Mouse (Mus musculus) heart, postnatal 0 days (tissue): ENCODE measurements around the gene Ccdc27. TPM values are rescaled to one million over a fixed set of nuclear protein-coding genes. Genes with fewer than 3 reads are reported as not detected.

ENCODE experiments used
- ATAC-seq: fragments of 200-750 bp; cut with Nextera tagmentation; 2 replicates; pipeline ENCODE4 v1.8.0; 2017; ENCODE audit warnings: low read depth, moderate number of reproducible peaks, moderate library complexity; ENCODE audit not compliant: insufficient read depth
- DNase-seq: peaks from one replicate; pipeline ENCODE4 v3.0.0-alpha.2; 2016; ENCODE audit warnings: low spot score
- H3K27ac ChIP-seq: fragments of 300-500 bp; sonication (generic); 2 replicates; pipeline ENCODE4 v1.5.1; 2014; ENCODE audit warnings: low read depth, mild to moderate bottlenecking
- H3K27me3 ChIP-seq: fragments of 300-500 bp; sonication (generic); 2 replicates; pipeline ENCODE4 v1.6.1; 2014; ENCODE audit warnings: low read length, mixed read lengths; ENCODE audit not compliant: control insufficient read depth, insufficient read depth
- H3K36me3 ChIP-seq: fragments of 300-500 bp; sonication (generic); replicated peaks from 2 replicates; pipeline ENCODE4 v1.6.1; 2014; ENCODE audit warnings: low read length, mixed read lengths; ENCODE audit not compliant: control insufficient read depth, insufficient read depth
- H3K4me1 ChIP-seq: fragments of 300-500 bp; sonication (generic); 2 replicates; pipeline ENCODE4 v1.6.1; 2014; ENCODE audit warnings: antibody characterized with exemption; ENCODE audit not compliant: control insufficient read depth, insufficient read depth
- H3K4me2 ChIP-seq: fragments of 300-500 bp; sonication (generic); 2 replicates; pipeline ENCODE4 v1.6.1; 2014; ENCODE audit warnings: low read depth, mild to moderate bottlenecking, low read length, moderate library complexity
- H3K4me3 ChIP-seq: fragments of 300-500 bp; sonication (generic); 2 replicates; pipeline ENCODE4 v1.5.1; 2014; ENCODE audit warnings: low read depth, low read length
- H3K9ac ChIP-seq: fragments of 300-500 bp; sonication (generic); replicated peaks from 2 replicates; pipeline ENCODE4 v1.6.1; 2014; ENCODE audit warnings: low read depth, low read length, mixed read lengths
- H3K9me3 ChIP-seq: fragments of 300-500 bp; sonication (generic); replicated peaks from 2 replicates; pipeline ENCODE4 v1.6.1; 2016; ENCODE audit warnings: low read length; ENCODE audit not compliant: control insufficient read depth
- EP300 ChIP-seq: IDR thresholded peaks from 2 replicates; pipeline ENCODE4 v1.6.1; 2016; ENCODE audit warnings: antibody characterized with exemption, low read depth
- WGBS: fragments of 180-500 bp; shearing (Covaris S2); extraction: QIAGEN DNeasy Blood & Tissue Kit; methylation state at CpG from one replicate; pipeline ENCODE4 v1.1.7; 2014; 5-methylcytosine and 5-hydroxymethylcytosine counted together
- polyA plus RNA-seq: library from polyadenylated mRNA; unstranded; fragments of >200 nt; fragmentation: Nextera tagmentation; extraction: Ambion mirVana; gene quantifications from 2 replicates; pipeline ENCODE4 v1.2.1, GENCODE M21; 2015
- total RNA-seq: library from RNA; depleted of rRNA; stranded (reverse); fragments of >200 nt; gene quantifications from 2 replicates; pipeline ENCODE4 v1.2.3, GENCODE M21; 2014; ENCODE audit warnings: low replicate concordance; rRNA removed

Ccdc27 gene
- total and polyA plus RNA-seq, 2 experiments from 2014 or later = not detected

- peaks cover 50% of the 10 kb centered on the region for H3K36me3 ChIP-seq
- no peaks in the 10 kb centered on the region for H3K27me3 ChIP-seq
- peaks cover 8% of the 10 kb centered on the region; the same call in 1 of the 2 replicates for H3K4me1 ChIP-seq
- H3K4me3 ChIP-seq = no peak overlapping the region
- H3K9me3 ChIP-seq = no peaks in the 10 kb centered on the region
- H3K9ac ChIP-seq = no peak overlapping the region
- DNase-seq (no peak), ATAC-seq (no peak)
- no peak overlapping the region for H3K27ac ChIP-seq
- TF ChIP-seq EP300 = no peak
- 80% methylated on average over 10 of the region's 10 CpGs for WGBS
- no peak overlapping the region for H3K4me2 ChIP-seq
These were observed 63.2 kb downstream of the Ccdc27 start for GRCm38 (mm10) chr4:153979243-153979642.

Other genes starting within 250 kb of the Ccdc27 start
- gene A430005L14Rik, start 85.4 kb downstream of the Ccdc27 start, total RNA-seq = 27.1 and 47.0 TPM in 2 replicates
- 45.0 and 45.7 TPM in 2 replicates for gene A430005L14Rik, start 85.4 kb downstream of the Ccdc27 start, polyA plus RNA-seq
- gene Dffb, start 67.6 kb downstream of the Ccdc27 start, total RNA-seq = 3.0 and 10.2 TPM in 2 replicates
- gene Dffb, start 67.6 kb downstream of the Ccdc27 start, polyA plus RNA-seq = 4.2 and 4.3 TPM in 2 replicates
- gene Cep104, start 67.5 kb downstream of the Ccdc27 start, total RNA-seq = 9.2 and 13.4 TPM in 2 replicates
- gene Cep104, start 67.5 kb downstream of the Ccdc27 start, polyA plus RNA-seq = 10.0 and 11.3 TPM in 2 replicates
- gene Lrrc47, start 30.9 kb downstream of the Ccdc27 start, total RNA-seq = 13.4 and 18.0 TPM in 2 replicates
- 11.1 and 12.2 TPM in 2 replicates for gene Lrrc47, start 30.9 kb downstream of the Ccdc27 start, polyA plus RNA-seq
- 15.9 and 26.5 TPM in 2 replicates for gene Smim1, start 16.4 kb downstream of the Ccdc27 start, total RNA-seq
- 23.8 and 32.6 TPM in 2 replicates for gene Smim1, start 16.4 kb downstream of the Ccdc27 start, polyA plus RNA-seq
- gene Trp73, start 97.5 kb upstream of the Ccdc27 start, total RNA-seq = not detected in 2 replicates
- gene Trp73, start 97.5 kb upstream of the Ccdc27 start, polyA plus RNA-seq = 0.08 TPM in 1 of 2 replicates, not detected in the other
- 18.5 and 24.0 TPM in 2 replicates for gene Wrap73, start 99.7 kb upstream of the Ccdc27 start, total RNA-seq
- 14.3 and 16.6 TPM in 2 replicates for gene Wrap73, start 99.7 kb upstream of the Ccdc27 start, polyA plus RNA-seq
- 116 and 146 TPM in 2 replicates for gene Tprgl, start 118.0 kb upstream of the Ccdc27 start, total RNA-seq
- gene Tprgl, start 118.0 kb upstream of the Ccdc27 start, polyA plus RNA-seq = 123 and 131 TPM in 2 replicates
- gene Megf6, start 128.1 kb upstream of the Ccdc27 start, total RNA-seq = 53.3 and 79.8 TPM in 2 replicates
- 11.6 and 12.9 TPM in 2 replicates for gene Megf6, start 128.1 kb upstream of the Ccdc27 start, polyA plus RNA-seq